Mouse (Mus musculus) forebrain, embryonic 12.5 days (tissue): ENCODE data around the gene Vmn1r85. TPM values are rescaled to one million over a fixed set of nuclear protein-coding genes. Genes with fewer than 3 reads are reported as not detected.

ENCODE experiments used
- ATAC-seq: fragments of 200-750 bp; cut with Nextera tagmentation; 2 replicates; pipeline ENCODE4 v1.8.0; 2017; ENCODE audit warnings: moderate TSS enrichment; ENCODE audit not compliant: low FRiP score
- H3K27ac ChIP-seq: fragments of 300-500 bp; sonication (generic); 2 replicates; pipeline ENCODE4 v1.5.1; 2016; ENCODE audit warnings: mild to moderate bottlenecking
- H3K27me3 ChIP-seq: fragments of 300-500 bp; sonication (generic); 2 replicates; pipeline ENCODE4 v1.6.1; 2016; ENCODE audit warnings: mild to moderate bottlenecking
- H3K36me3 ChIP-seq: fragments of 300-500 bp; sonication (generic); replicated peaks from 2 replicates; pipeline ENCODE4 v1.6.1; 2016; ENCODE audit warnings: mild to moderate bottlenecking
- H3K4me1 ChIP-seq: fragments of 300-500 bp; sonication (generic); 2 replicates; pipeline ENCODE4 v1.6.1; 2016
- H3K4me2 ChIP-seq: fragments of 300-500 bp; sonication (generic); 2 replicates; pipeline ENCODE4 v1.6.1; 2016; ENCODE audit warnings: mild to moderate bottlenecking, moderate library complexity
- H3K4me3 ChIP-seq: fragments of 300-500 bp; sonication (generic); replicated peaks from 2 replicates; pipeline ENCODE4 v1.5.1; 2016; ENCODE audit warnings: mild to moderate bottlenecking
- H3K9ac ChIP-seq: fragments of 300-500 bp; sonication (generic); 2 replicates; pipeline ENCODE4 v1.6.1; 2016; ENCODE audit warnings: mild to moderate bottlenecking
- H3K9me3 ChIP-seq: fragments of 300-500 bp; sonication (generic); 2 replicates; pipeline ENCODE4 v1.6.1; 2016
- WGBS: fragments of 180-500 bp; shearing (Covaris S2); methylation state at CpG from one replicate; pipeline ENCODE4 v1.1.7; 2016; 5-methylcytosine and 5-hydroxymethylcytosine counted together
- polyA plus RNA-seq: library from polyadenylated mRNA; unstranded; fragments of >200 nt; fragmentation: Nextera tagmentation; extraction: Ambion mirVana; gene quantifications from 2 replicates; pipeline ENCODE4 v1.2.1, GENCODE M21; 2016

Vmn1r85 gene
- polyA plus RNA-seq, 1 experiment from 2014 or later = not detected

DNA sequence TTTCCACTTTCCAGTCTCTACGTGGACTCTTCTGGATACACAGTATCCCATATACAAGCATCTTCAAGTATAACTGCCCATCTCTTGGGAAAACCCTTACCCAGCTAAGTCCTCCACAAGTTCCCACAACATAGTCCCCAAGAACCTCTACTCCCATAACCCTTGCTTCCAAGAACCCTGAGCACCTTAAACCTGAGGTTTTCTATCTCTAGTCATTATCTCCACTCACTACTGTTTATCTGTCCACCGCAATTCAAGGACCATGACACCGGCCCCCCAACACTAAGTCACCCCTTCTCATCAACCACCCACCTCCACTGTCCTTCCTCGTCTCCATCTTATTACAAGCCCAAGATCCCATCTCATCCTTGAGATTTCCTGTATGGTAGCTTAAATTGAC, 58.2 kb downstream of the Vmn1r85 start:
- Histone ChIP-seq H3K4me2 (peak overlapping the region; percentile 91), H3K27ac (peak overlapping the region; percentile 100; the same call in 1 of the 2 replicates), H3K36me3 (peaks cover 35% of the 10 kb centered on the region), H3K4me3 (peak overlapping the region; percentile 78), H3K9me3 (no peaks in the 10 kb centered on the region), H3K27me3 (peaks cover 13% of the 10 kb centered on the region), H3K9ac (peak overlapping the region; percentile 97), H3K4me1 (peaks cover 47% of the 10 kb centered on the region)
- no peak for ATAC-seq
- WGBS = 46% methylated on average over 4 of the region's 4 CpGs

DNA sequence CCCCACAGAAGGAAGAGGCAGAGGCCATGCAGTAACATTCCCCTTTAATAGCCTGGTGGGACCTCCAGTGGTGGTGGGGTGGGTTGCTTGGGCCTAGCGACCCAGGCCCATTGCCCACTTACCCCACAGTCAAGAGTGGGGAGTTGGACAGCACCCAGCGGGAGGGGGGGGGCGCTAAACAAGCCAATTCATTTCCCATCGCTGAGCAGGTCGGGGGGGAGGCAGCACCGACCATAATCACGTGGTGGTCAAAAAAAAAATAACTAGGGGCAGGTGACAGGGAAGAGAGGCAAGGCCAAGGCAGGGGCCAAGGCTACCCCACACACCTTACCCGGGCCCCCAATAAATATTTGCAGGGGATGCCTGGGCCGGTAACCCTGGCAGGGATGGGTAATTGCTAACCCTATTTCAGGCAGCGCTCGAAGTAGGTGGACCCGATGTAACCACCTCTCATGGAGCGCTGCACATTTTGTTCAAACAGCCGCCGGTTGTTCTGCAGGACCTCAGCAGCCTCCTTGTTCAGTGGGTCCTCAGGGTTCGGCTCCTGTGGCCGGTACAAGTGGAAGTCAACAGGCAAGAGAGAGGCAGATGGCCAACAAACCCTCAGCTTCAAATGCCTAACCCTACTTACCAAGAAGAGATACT, 59.6 kb downstream of the Vmn1r85 start:
- peaks cover 47% of the 10 kb centered on the region for H3K4me1 ChIP-seq
- no peaks in the 10 kb centered on the region for H3K9me3 ChIP-seq
- peaks cover 49% of the 10 kb centered on the region for H3K36me3 ChIP-seq
- H3K27me3 ChIP-seq = no peaks in the 10 kb centered on the region
- H3K4me2 ChIP-seq = peak overlapping the region; percentile 85; the same call in 1 of the 2 replicates
- peak overlapping the region; percentile 91 for H3K27ac ChIP-seq
- peak overlapping the region; percentile 74; the same call in 1 of the 2 replicates for H3K9ac ChIP-seq
- H3K4me3 ChIP-seq = peak overlapping the region; percentile 61
- 85% methylated on average over 17 of the region's 17 CpGs for WGBS
- ATAC-seq = no peak

DNA sequence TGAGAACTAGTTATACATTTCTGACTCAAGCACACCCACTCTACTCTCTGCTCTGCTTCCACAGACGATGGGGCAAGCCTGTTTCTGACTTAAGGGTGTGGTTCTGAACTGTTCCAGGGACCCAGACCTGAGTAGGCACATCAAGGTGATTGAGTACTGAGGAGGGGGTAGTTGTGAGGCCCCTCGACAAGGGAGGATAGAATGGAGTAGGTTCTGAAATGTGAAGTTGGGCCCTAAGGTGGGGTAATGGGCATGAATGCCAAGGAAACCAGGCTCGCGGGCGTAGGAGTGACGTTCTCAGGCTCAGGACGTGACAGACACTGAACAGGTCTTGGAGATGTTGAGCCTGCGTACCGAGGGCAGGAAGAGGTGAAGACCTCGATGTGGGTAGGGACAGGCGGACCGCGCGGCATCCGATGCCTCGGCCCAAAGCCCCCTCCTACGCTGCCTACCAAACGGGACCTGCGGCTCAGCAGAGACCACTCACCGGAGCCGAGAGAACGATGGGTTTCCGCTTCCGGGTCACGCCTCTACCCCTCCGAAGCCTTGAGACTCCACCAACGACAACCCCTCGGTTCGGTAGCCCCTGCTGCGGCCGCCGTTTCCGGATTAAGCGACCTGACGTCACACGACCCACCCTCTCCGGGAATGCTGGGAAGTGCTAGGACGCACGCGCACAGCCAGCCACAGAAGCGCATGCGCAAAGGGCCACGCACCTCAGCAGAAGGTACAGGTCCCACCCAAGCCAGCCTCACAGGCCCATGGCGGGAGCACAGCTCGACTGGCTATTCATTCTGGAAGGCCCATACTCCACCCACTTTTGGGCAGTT, 60.6 kb downstream of the Vmn1r85 start, which contains the start of gene Chmp2a:
TSS of gene Chmp2a (minus strand) at position 660 of the 830 bp plus-strand sequence.
- H3K36me3 ChIP-seq = peaks cover 59% of the 10 kb centered on the region

DNA sequence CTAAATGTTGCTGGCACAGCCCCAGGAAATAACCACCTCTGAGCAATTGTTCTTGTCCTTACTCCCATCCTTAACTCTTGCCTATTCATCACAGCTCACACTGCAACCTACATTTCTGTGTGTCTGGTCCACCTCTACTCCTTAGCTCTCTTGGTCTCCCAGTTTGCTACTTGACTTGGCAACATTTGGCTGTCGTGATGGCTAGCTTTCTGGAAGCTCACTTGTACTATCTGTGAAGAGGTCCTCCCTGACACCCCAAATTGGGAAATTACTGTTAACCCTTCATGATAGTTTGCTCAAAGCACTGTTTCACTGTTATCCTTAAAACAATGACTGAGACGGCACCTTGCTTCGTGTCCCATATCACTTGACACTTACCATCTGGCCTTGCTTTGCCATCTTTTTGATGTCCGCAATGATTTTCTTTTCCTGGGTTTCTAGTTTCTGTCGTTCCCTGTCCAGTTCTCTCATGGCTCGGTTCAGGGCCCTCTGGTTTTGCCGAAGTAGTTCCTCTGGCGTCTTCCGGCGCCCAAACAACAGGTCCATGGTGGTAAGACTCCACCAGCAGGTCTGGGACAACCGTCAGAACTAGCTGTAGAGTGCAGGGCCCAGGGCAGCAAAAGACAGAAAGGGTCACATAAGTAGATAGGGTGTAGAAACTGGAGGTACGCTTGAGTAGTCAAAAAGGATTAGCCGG, 61.4 kb downstream of the Vmn1r85 start:
- Histone ChIP-seq H3K9ac (peak overlapping the region; percentile 74), H3K4me3 (peak overlapping the region; percentile 61), H3K36me3 (peaks cover 67% of the 10 kb centered on the region), H3K4me2 (peak overlapping the region; percentile 85), H3K27me3 (no peaks in the 10 kb centered on the region), H3K27ac (peak overlapping the region; percentile 91), H3K9me3 (no peaks in the 10 kb centered on the region), H3K4me1 (peaks cover 38% of the 10 kb centered on the region)
- no peak for ATAC-seq
- 52% methylated on average over 13 of the region's 13 CpGs for WGBS

More for the DNA sequence above, 60.6 kb downstream of the Vmn1r85 start, which contains the start of gene Chmp2a:
- no peaks in the 10 kb centered on the region for H3K27me3 ChIP-seq
- ATAC-seq = peak; percentile 83
- H3K4me2 ChIP-seq = peak within 1 kb of the TSS; percentile 85
- H3K9ac ChIP-seq = peak within 1 kb of the TSS; percentile 74
- whole genome bisulfite sequencing = under 1% methylated on average over 45 of the region's 45 CpGs
- H3K9me3 ChIP-seq = no peaks in the 10 kb centered on the region
- H3K4me1 ChIP-seq = peaks cover 46% of the 10 kb centered on the region
- peak within 1 kb of the TSS; percentile 91 for H3K27ac ChIP-seq
- H3K4me3 ChIP-seq = peak within 1 kb of the TSS; percentile 61

Other genes starting within 250 kb of the Vmn1r85 start
- 6.0 and 6.2 TPM in 2 replicates for gene Zfp128, start 214.0 kb downstream of the Vmn1r85 start, polyA plus RNA-seq
- 13.8 and 15.8 TPM in 2 replicates for gene Zscan22, start 197.4 kb downstream of the Vmn1r85 start, polyA plus RNA-seq
- gene Rps5, start 172.9 kb downstream of the Vmn1r85 start, polyA plus RNA-seq = 585 and 638 TPM in 2 replicates
- 0.81 and 0.83 TPM in 2 replicates for gene Rnf225, start 167.8 kb downstream of the Vmn1r85 start, polyA plus RNA-seq
- 11.3 and 12.4 TPM in 2 replicates for gene Zfp324, start 129.3 kb downstream of the Vmn1r85 start, polyA plus RNA-seq
- 15.3 and 15.7 TPM in 2 replicates for gene Zfp446, start 117.3 kb downstream of the Vmn1r85 start, polyA plus RNA-seq
- 0.14 and 0.18 TPM in 2 replicates for gene Slc27a5, start 97.0 kb downstream of the Vmn1r85 start, polyA plus RNA-seq
- 370 and 396 TPM in 2 replicates for gene Trim28, start 96.1 kb downstream of the Vmn1r85 start, polyA plus RNA-seq
- gene Zbtb45, start 85.1 kb downstream of the Vmn1r85 start, polyA plus RNA-seq = 34.9 and 35.9 TPM in 2 replicates
- gene Chmp2a, start 60.4 kb downstream of the Vmn1r85 start, polyA plus RNA-seq = 127 and 132 TPM in 2 replicates
- gene Ube2m, start 56.9 kb downstream of the Vmn1r85 start, polyA plus RNA-seq = 107 and 154 TPM in 2 replicates
- gene Mzf1, start 40.4 kb downstream of the Vmn1r85 start, polyA plus RNA-seq = 5.3 and 5.4 TPM in 2 replicates
- gene Vmn1r86, start 24.7 kb upstream of the Vmn1r85 start, polyA plus RNA-seq = not detected in 2 replicates
- not detected in 2 replicates for gene Vmn1r87, start 45.0 kb upstream of the Vmn1r85 start, polyA plus RNA-seq
- 0.03 TPM in 1 of 2 replicates, not detected in the other for gene Vmn1r88, start 64.4 kb upstream of the Vmn1r85 start, polyA plus RNA-seq
- not detected in 2 replicates for gene Vmn1r89, start 117.8 kb upstream of the Vmn1r85 start, polyA plus RNA-seq
- 137 and 140 TPM in 2 replicates for gene Lig1, start 182.1 kb upstream of the Vmn1r85 start, polyA plus RNA-seq
- 15.8 and 19.0 TPM in 2 replicates for gene Zswim9, start 183.5 kb upstream of the Vmn1r85 start, polyA plus RNA-seq
- gene Pla2g4c, start 229.5 kb upstream of the Vmn1r85 start, polyA plus RNA-seq = 1.7 and 1.9 TPM in 2 replicates